Mouse (Mus musculus) activated CD4-positive, CD25-positive, alpha-beta regulatory T cell (primary cell): Measurements from ENCODE around the gene Bola1. TPM values are rescaled to one million over a fixed set of nuclear protein-coding genes. Genes with fewer than 3 reads are reported as not detected.

Experiments used
- polyA plus RNA-seq, 2 experiments: library from polyadenylated mRNA; unstranded; fragments of 100-300 nt; shearing (Covaris generic); gene quantifications; one replicate each; pipeline ENCODE4 v1.2.1; 2017

Bola1 gene
- polyA plus RNA-seq = 10 to 100 TPM; 21.5 to 30.7 TPM

GRCm38 (mm10) chr3:96219661-96220130 is at the start of gene Bola1, which contains the start of gene Hist2h2ab:
Bola1 (minus strand) TSS chr3:96219709.
Hist2h2ab (plus strand) TSS chr3:96219865.

GRCm38 (mm10) chr3:96268051-96268775 is 48.7 kb upstream of the Bola1 start, which contains the start of gene Hist2h3b:
Hist2h3b (plus strand) TSS chr3:96268654.

GRCm38 (mm10) chr3:96262979-96263550 is 43.6 kb upstream of the Bola1 start, which contains the start of gene Hist2h4:
Hist2h4 (minus strand) TSS chr3:96263311.

GRCm38 (mm10) chr3:96246427-96246856 is 26.9 kb upstream of the Bola1 start, which contains the start of gene Hist2h3c1:
Hist2h3c1 (plus strand) TSS chr3:96246685.

GRCm38 (mm10) chr3:96245003-96245886 is 25.7 kb upstream of the Bola1 start, which contains the start of gene Hist2h2aa1:
Hist2h2aa1 (plus strand) TSS chr3:96245497.

GRCm38 (mm10) chr3:96239949-96240798 is 20.7 kb upstream of the Bola1 start, which contains the start of gene Hist2h2aa2:
Hist2h2aa2 (minus strand) TSS chr3:96240276.

GRCm38 (mm10) chr3:96238954-96239793 is 19.7 kb upstream of the Bola1 start, which contains the start of gene Hist2h3c2:
Hist2h3c2 (minus strand) TSS chr3:96239127.

GRCm38 (mm10) chr3:96220765-96221639 is 1.5 kb upstream of the Bola1 start, which contains the start of the genes Hist2h2ac and Hist2h2be:
Hist2h2ac (minus strand) TSS chr3:96220880.
Hist2h2be (plus strand) TSS chr3:96221119.

GRCm38 (mm10) chr3:96180727-96181477 is 38.6 kb downstream of the Bola1 start, which contains the start of gene Sv2a:
Sv2a (plus strand) TSS chr3:96181151.

GRCm38 (mm10) chr3:96172197-96173178 is 47.0 kb downstream of the Bola1 start, which contains the start of gene Sf3b4:
Sf3b4 (plus strand) TSS chr3:96172332.

GRCm38 (mm10) chr3:96161869-96162840 is 57.4 kb downstream of the Bola1 start, which contains the start of gene Mtmr11:
Mtmr11 (plus strand) TSS chr3:96162004.

